Mouse (Mus musculus) kidney, postnatal 36 days (tissue): ENCODE results near the gene Vps36.

Source experiments
- DNase-seq, 2 experiments: peaks; one replicate each; pipeline ENCODE4 v3.0.0; 2021 to 2022; ENCODE audit warnings: mixed read lengths in 2 of 2

Gene Vps36

GRCm38 (mm10) chr8:22192660-22193431 lies at the start of gene Vps36:
Gene Vps36, plus strand, starts transcription at chr8:22192809.
- DNase-seq, result peak; percentile 84 to 94

- no peak for DNase-seq
Observed at GRCm38 (mm10) chr8:22143764-22144491, 48.7 kb upstream of the Vps36 start.

- no peak for DNase-seq
Observed at GRCm38 (mm10) chr8:22145831-22146230, 46.8 kb upstream of the Vps36 start.

- no peak for DNase-seq
Observed at GRCm38 (mm10) chr8:22147706-22148366, 44.8 kb upstream of the Vps36 start.

- DNase-seq, result no peak
Observed at GRCm38 (mm10) chr8:22148367-22148740, 44.3 kb upstream of the Vps36 start.

- no peak for DNase-seq
Observed at GRCm38 (mm10) chr8:22149643-22150344, 42.8 kb upstream of the Vps36 start.

- DNase-seq, result peak; percentile 18 to 37
Observed at GRCm38 (mm10) chr8:22150345-22150663, 42.3 kb upstream of the Vps36 start.

- no peak for DNase-seq
Observed at GRCm38 (mm10) chr8:22162206-22162605, 30.4 kb upstream of the Vps36 start.

- DNase-seq, result no peak
Observed at GRCm38 (mm10) chr8:22164431-22164830, 28.2 kb upstream of the Vps36 start.

GRCm38 (mm10) chr8:22165251-22166079 lies 27.1 kb upstream of the Vps36 start:
- DNase-seq, result peak in 1 of 2 experiments; percentile 5

- peak; percentile 84 to 91 for DNase-seq
Observed at GRCm38 (mm10) chr8:22166080-22166603, 26.5 kb upstream of the Vps36 start, which contains the start of gene Nek3. Gene Nek3, minus strand, starts transcription at chr8:22166435.

- no peak for DNase-seq
Observed at GRCm38 (mm10) chr8:22169167-22169566, 23.4 kb upstream of the Vps36 start.

- DNase-seq, result no peak
Observed at GRCm38 (mm10) chr8:22175966-22176365, 16.6 kb upstream of the Vps36 start.

GRCm38 (mm10) chr8:22184884-22185283 lies 7.7 kb upstream of the Vps36 start:
- DNase-seq, result peak in 1 of 2 experiments; percentile 18

- DNase-seq, result peak; percentile 94 to 97
Observed at GRCm38 (mm10) chr8:22185431-22186397, 6.9 kb upstream of the Vps36 start, which contains the start of gene Ckap2. Gene Ckap2, minus strand, starts transcription at chr8:22185819.

GRCm38 (mm10) chr8:22193432-22194010 lies 912 bp downstream of the Vps36 start:
- DNase-seq, result peak in 1 of 2 experiments; percentile 36

GRCm38 (mm10) chr8:22197914-22198313 lies 5.3 kb downstream of the Vps36 start:
- DNase-seq, result no peak

GRCm38 (mm10) chr8:22199481-22199880 lies 6.9 kb downstream of the Vps36 start:
- no peak for DNase-seq

- DNase-seq, result no peak
Observed at GRCm38 (mm10) chr8:22207535-22207934, 14.9 kb downstream of the Vps36 start.

GRCm38 (mm10) chr8:22209012-22209411 lies 16.4 kb downstream of the Vps36 start:
- DNase-seq, result peak; percentile 21 to 28
